Mouse (Mus musculus): Measurements from ENCODE around the gene Ubr7.

Ubr7 gene

DNA sequence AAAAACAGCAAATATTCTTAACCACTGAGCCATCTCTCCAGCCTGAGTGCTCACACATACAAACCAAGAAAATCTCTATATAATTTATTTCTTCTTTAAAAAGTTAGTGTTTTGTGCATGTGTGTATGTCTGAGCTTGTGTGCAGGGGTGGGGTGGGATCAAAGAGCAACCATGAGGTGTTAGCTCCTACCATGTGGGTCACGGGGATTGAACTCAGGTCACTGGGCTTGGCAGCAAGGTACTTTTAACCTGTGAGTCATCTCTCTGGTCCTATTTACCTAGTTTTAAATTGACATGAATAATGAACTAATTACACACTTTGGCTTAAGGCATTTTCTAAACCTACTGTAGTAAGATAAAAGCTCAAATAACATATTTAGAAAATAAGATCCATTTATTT lies 68.6 kb downstream of the Ubr7 start:
- DNase-seq (ENCODE audit: low read depth, low spot score): no peak

DNA sequence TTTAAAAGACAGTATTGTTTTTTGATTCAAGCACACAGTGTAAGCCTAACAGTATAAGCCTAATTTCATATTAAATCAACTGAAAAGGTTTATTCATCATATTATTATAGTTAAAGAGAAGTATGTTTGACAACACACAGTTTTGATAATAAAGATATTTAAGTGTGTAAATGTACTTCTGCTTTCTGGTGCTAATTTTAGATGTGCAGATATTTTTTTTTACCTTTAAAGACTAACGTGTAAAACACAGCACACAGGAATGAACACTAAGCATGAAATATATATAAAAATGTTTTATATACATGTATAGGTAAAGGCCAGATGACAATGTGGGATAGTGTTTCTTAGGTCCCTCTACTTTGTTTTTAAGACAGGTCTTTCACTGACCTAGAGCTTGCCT lies 69.4 kb downstream of the Ubr7 start:
- no peak for DNase-seq (ENCODE audit: low read depth, low spot score)
